Mouse (Mus musculus): ENCODE results near the gene Dbh. TPM values are rescaled to one million over a fixed set of nuclear protein-coding genes. Genes with fewer than 3 reads are reported as not detected.

The Dbh gene
- not detected for polyA plus RNA-seq (2014; fragmentation: Illumina TruSeq; extraction: RNeasy Lipid Tissue Mini Kit (QIAGEN cat#74804))

GRCm38 (mm10) chr2:27164796-27165590 lies at the start of gene Dbh:
Gene Dbh (plus strand): TSS chr2:27165233.

GRCm38 (mm10) chr2:27141950-27142693 lies 22.9 kb upstream of the Dbh start, which contains the start of gene Fam163b:
Gene Fam163b (minus strand): TSS chr2:27142491.

Other genes starting within 250 kb of the Dbh start
- gene Surf2, start 248.9 kb upstream of the Dbh start, polyA plus RNA-seq (2014; fragmentation: Illumina TruSeq; extraction: RNeasy Lipid Tissue Mini Kit (QIAGEN cat#74804)), result 7.6 TPM
- 23.5 TPM for gene Surf1, start 248.7 kb upstream of the Dbh start, polyA plus RNA-seq (2014; fragmentation: Illumina TruSeq; extraction: RNeasy Lipid Tissue Mini Kit (QIAGEN cat#74804))
- 113 TPM for gene Surf4, start 231.3 kb upstream of the Dbh start, polyA plus RNA-seq (2014; fragmentation: Illumina TruSeq; extraction: RNeasy Lipid Tissue Mini Kit (QIAGEN cat#74804))
- not detected for gene Stkld1, start 231.2 kb upstream of the Dbh start, polyA plus RNA-seq (2014; fragmentation: Illumina TruSeq; extraction: RNeasy Lipid Tissue Mini Kit (QIAGEN cat#74804))
- 45.4 TPM for gene Rexo4, start 200.8 kb upstream of the Dbh start, polyA plus RNA-seq (2014; fragmentation: Illumina TruSeq; extraction: RNeasy Lipid Tissue Mini Kit (QIAGEN cat#74804))
- gene Adamts13, start 191.8 kb upstream of the Dbh start, polyA plus RNA-seq (2014; fragmentation: Illumina TruSeq; extraction: RNeasy Lipid Tissue Mini Kit (QIAGEN cat#74804)), result not detected
- gene Cacfd1, start 155.3 kb upstream of the Dbh start, polyA plus RNA-seq (2014; fragmentation: Illumina TruSeq; extraction: RNeasy Lipid Tissue Mini Kit (QIAGEN cat#74804)), result 19.5 TPM
- gene Slc2a6, start 137.2 kb upstream of the Dbh start, polyA plus RNA-seq (2014; fragmentation: Illumina TruSeq; extraction: RNeasy Lipid Tissue Mini Kit (QIAGEN cat#74804)), result not detected
- not detected for gene Mymk, start 93.1 kb upstream of the Dbh start, polyA plus RNA-seq (2014; fragmentation: Illumina TruSeq; extraction: RNeasy Lipid Tissue Mini Kit (QIAGEN cat#74804))
- gene Adamtsl2, start 85.9 kb upstream of the Dbh start, polyA plus RNA-seq (2014; fragmentation: Illumina TruSeq; extraction: RNeasy Lipid Tissue Mini Kit (QIAGEN cat#74804)), result 0.40 TPM
- not detected for gene Fam163b, start 22.7 kb upstream of the Dbh start, polyA plus RNA-seq (2014; fragmentation: Illumina TruSeq; extraction: RNeasy Lipid Tissue Mini Kit (QIAGEN cat#74804))
- 2.1 TPM for gene Sardh, start 83.1 kb downstream of the Dbh start, polyA plus RNA-seq (2014; fragmentation: Illumina TruSeq; extraction: RNeasy Lipid Tissue Mini Kit (QIAGEN cat#74804))